Mouse (Mus musculus) CH12.LX (cell line): ENCODE results near the gene Cldn14. TPM values are rescaled to one million over a fixed set of nuclear protein-coding genes. Genes with fewer than 3 reads are reported as not detected.

ENCODE experiments used
- DNase-seq: peaks from one replicate; pipeline ENCODE4 v3.0.0-alpha.2; 2013; ENCODE audit errors: extremely low read depth
- H3K27ac ChIP-seq: 2 replicates; pipeline ENCODE4 v1.5.1; 2012; ENCODE audit warnings: low read depth, mild to moderate bottlenecking, control low read depth, moderate library complexity; ENCODE audit not compliant: insufficient read depth
- H3K27me3 ChIP-seq: replicated peaks from 2 replicates; pipeline ENCODE3; 2012; ENCODE audit warnings: inconsistent platforms
- H3K36me3 ChIP-seq, 2 experiments: replicated peaks in 1 of 2; 2 replicates each; pipeline versions ENCODE3 to v1.6.1; 2012; ENCODE audit warnings: inconsistent platforms in 1 of 2, low read length in 1 of 2, mild to moderate bottlenecking in 1 of 2, mixed read lengths in 1 of 2, moderate library complexity in 1 of 2; ENCODE audit not compliant: control insufficient read depth in 1 of 2, insufficient read depth in 1 of 2
- H3K4me1 ChIP-seq, 2 experiments: 2 replicates each; pipeline ENCODE4 v1.6.1; 2012; ENCODE audit warnings: inconsistent platforms in 1 of 2, moderate library complexity in 1 of 2; ENCODE audit not compliant: insufficient read depth in 2 of 2, control insufficient read depth in 1 of 2
- H3K4me2 ChIP-seq: 2 replicates; pipeline ENCODE4 v1.6.1; 2012; ENCODE audit warnings: low read depth, mild to moderate bottlenecking, control low read depth; ENCODE audit not compliant: poor library complexity, insufficient read depth, severe bottlenecking
- H3K4me3 ChIP-seq, 3 experiments: fragments of 150-350 bp in 1 of 3; sonication (generic) in 1 of 3; replicated peaks in 1 of 3; 2 replicates each; pipeline versions ENCODE3 to v1.5.1; 2011 to 2012; ENCODE audit warnings: low read depth in 2 of 3, low read length in 2 of 3, mild to moderate bottlenecking in 2 of 3, moderate library complexity in 2 of 3, control low read depth in 1 of 3, improper control_type of control experiment in 1 of 3, inconsistent platforms in 1 of 3, mixed read lengths in 1 of 3; ENCODE audit not compliant: poor library complexity in 1 of 3
- H3K79me2 ChIP-seq: replicated peaks from 2 replicates; pipeline ENCODE4 v1.6.1; 2012; ENCODE audit warnings: mild to moderate bottlenecking, moderate library complexity; ENCODE audit not compliant: control insufficient read depth, poor library complexity, insufficient read depth, severe bottlenecking; ENCODE audit errors: extremely low read depth
- H3K9ac ChIP-seq: 2 replicates; pipeline ENCODE4 v1.6.1; 2012; ENCODE audit warnings: low read depth, mild to moderate bottlenecking, control low read depth, moderate library complexity; ENCODE audit not compliant: insufficient read depth
- H3K9me3 ChIP-seq: replicated peaks from 2 replicates; pipeline ENCODE3; 2012; ENCODE audit warnings: low read length, inconsistent platforms, mixed read lengths
- BHLHE40 ChIP-seq: IDR thresholded peaks from 2 replicates; pipeline ENCODE4 v1.6.1; 2011; ENCODE audit warnings: mild to moderate bottlenecking, low read depth, low read length, improper control_type of control experiment
- CHD1 ChIP-seq: IDR thresholded peaks from 2 replicates; pipeline ENCODE4 v1.6.1; 2012; ENCODE audit warnings: low read depth, low read length, improper control_type of control experiment, inconsistent platforms
- E2F4 ChIP-seq: IDR thresholded peaks from 2 replicates; pipeline ENCODE4 v1.6.1; 2011; ENCODE audit warnings: low read depth, low read length, improper control_type of control experiment; ENCODE audit not compliant: insufficient replicate concordance
- GABPA ChIP-seq: IDR thresholded peaks from 2 replicates; pipeline ENCODE4 v1.6.1; 2012; ENCODE audit warnings: low read depth, low read length, improper control_type of control experiment, inconsistent platforms; ENCODE audit not compliant: insufficient replicate concordance
- JUN ChIP-seq: IDR thresholded peaks from 2 replicates; pipeline ENCODE4 v1.6.1; 2011; ENCODE audit warnings: low read depth, mild to moderate bottlenecking, low read length, improper control_type of control experiment, moderate library complexity; ENCODE audit not compliant: insufficient read depth
- JUND ChIP-seq: conservative IDR thresholded peaks from 2 replicates; pipeline ENCODE4 v1.6.1; 2011; ENCODE audit warnings: low read depth, low read length, improper control_type of control experiment
- KAT2A ChIP-seq: IDR thresholded peaks from 2 replicates; pipeline ENCODE4 v1.6.1; 2012; ENCODE audit warnings: low read length, improper control_type of control experiment, inconsistent platforms; ENCODE audit not compliant: insufficient replicate concordance
- MAFK ChIP-seq: IDR thresholded peaks from 2 replicates; pipeline ENCODE4 v1.6.1; 2011; ENCODE audit warnings: low read length, improper control_type of control experiment; ENCODE audit not compliant: insufficient replicate concordance
- MAZ ChIP-seq: IDR thresholded peaks from 2 replicates; pipeline ENCODE4 v1.6.1; 2012; ENCODE audit warnings: low read depth, mild to moderate bottlenecking, inconsistent platforms, low read length, improper control_type of control experiment, moderate library complexity
- MXI1 ChIP-seq: IDR thresholded peaks from 2 replicates; pipeline ENCODE4 v1.6.1; 2011; ENCODE audit warnings: mild to moderate bottlenecking, low read depth, low read length, improper control_type of control experiment
- NRF1 ChIP-seq: IDR thresholded peaks from 2 replicates; pipeline ENCODE4 v1.6.1; 2014; ENCODE audit warnings: low read depth, mild to moderate bottlenecking, inconsistent platforms, low read length, improper control_type of control experiment, moderate library complexity
- PAX5 ChIP-seq: IDR thresholded peaks from 2 replicates; pipeline ENCODE4 v1.6.1; 2012; ENCODE audit warnings: low read length, inconsistent platforms, mixed read lengths
- POLR2A ChIP-seq: IDR thresholded peaks from 2 replicates; pipeline ENCODE4 v1.6.1; 2011; ENCODE audit warnings: low read depth, mild to moderate bottlenecking, improper control_type of control experiment, low read length
- RAD21 ChIP-seq: IDR thresholded peaks from 2 replicates; pipeline ENCODE4 v1.6.1; 2011; ENCODE audit warnings: low read depth, mild to moderate bottlenecking, low read length, improper control_type of control experiment, moderate library complexity
- SIN3A ChIP-seq: IDR thresholded peaks from 2 replicates; pipeline ENCODE4 v1.6.1; 2012; ENCODE audit warnings: low read length, improper control_type of control experiment, inconsistent platforms
- SMC3 ChIP-seq: IDR thresholded peaks from 2 replicates; pipeline ENCODE4 v1.6.1; 2011; ENCODE audit warnings: low read depth, low read length, improper control_type of control experiment
- TBP ChIP-seq: conservative IDR thresholded peaks from 2 replicates; pipeline ENCODE4 v1.6.1; 2011; ENCODE audit warnings: low read depth, low read length, improper control_type of control experiment
- USF1 ChIP-seq: IDR thresholded peaks from 2 replicates; pipeline ENCODE4 v1.6.1; 2014; ENCODE audit warnings: low read depth, mild to moderate bottlenecking, inconsistent platforms, low read length, improper control_type of control experiment
- USF2 ChIP-seq: conservative IDR thresholded peaks from 2 replicates; pipeline ENCODE4 v1.6.1; 2011; ENCODE audit warnings: low read depth, low read length, improper control_type of control experiment
- ZKSCAN1 ChIP-seq: IDR thresholded peaks from 2 replicates; pipeline ENCODE4 v1.6.1; 2012; ENCODE audit warnings: low read depth, inconsistent platforms, low read length, improper control_type of control experiment, borderline replicate concordance
- ZMIZ1 ChIP-seq: IDR thresholded peaks from 2 replicates; pipeline ENCODE4 v1.6.1; 2012; ENCODE audit warnings: low read depth, mild to moderate bottlenecking, inconsistent platforms, low read length, improper control_type of control experiment
- dilution Hi-C: fragments of 300-500 bp; cut with MboI; formaldehyde crosslinking; loops from 2 replicates; pipeline ENCODE4 v1.14.3; 2020; ENCODE audit warnings: low sequenced_read_pairs; ENCODE audit not compliant: extremely low pct_unique_long_range_greater_than_20kb, extremely low pct_ligation_motif_present
- in situ Hi-C: fragments of 300-500 bp; cut with MboI; formaldehyde crosslinking; loops from 3 replicates; pipeline ENCODE4 v1.14.3; 2019; ENCODE audit warnings: low sequenced_read_pairs, low pct_ligation_motif_present, low pct_unique_long_range_greater_than_20kb, mixed read lengths
- polyA plus RNA-seq: library from polyadenylated mRNA; unstranded; fragments of >175 nt; gene quantifications from 2 replicates; pipeline ENCODE4 v1.2.1, GENCODE M21; 2012; ENCODE audit warnings: low read depth; ENCODE audit not compliant: insufficient read length
- total RNA-seq, 2 experiments: library from RNA; depleted of rRNA; stranded (reverse); fragments of 300-350 nt in 1 of 2; fragments of >200 nt in 1 of 2; gene quantifications; 2 replicates each; pipeline ENCODE4 v1.2.3; 2012 to 2014

Gene Cldn14
- total and polyA plus RNA-seq, 3 experiments: 0.15 to 0.25 (median 0.21) TPM

DNA sequence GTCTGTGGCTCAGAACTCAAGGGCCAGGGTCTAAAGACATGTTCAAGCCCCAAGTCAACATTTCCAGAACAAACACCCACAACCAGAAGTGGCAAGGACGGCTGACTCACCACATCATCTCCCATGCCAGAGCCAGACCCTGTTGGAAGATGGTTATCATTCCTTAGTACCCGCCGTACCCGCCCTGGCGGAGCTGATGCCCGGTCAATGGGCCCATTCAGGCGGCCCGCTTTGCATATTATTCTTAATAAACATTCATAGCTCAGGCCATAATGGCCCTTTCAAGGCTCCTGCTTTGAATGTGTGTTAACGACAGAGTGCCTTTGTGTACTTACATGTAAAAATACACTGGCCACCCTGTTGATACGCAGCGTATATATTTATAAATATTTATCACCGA lies 46.5 kb upstream of the Cldn14 start:
- no peaks in the 10 kb centered on the region for H3K79me2 ChIP-seq
- TF ChIP-seq POLR2A (no peak), SIN3A (no peak), ZKSCAN1 (no peak), E2F4 (no peak), SMC3 (no peak), ZMIZ1 (no peak), NRF1 (no peak), MAZ (no peak), TBP (no peak), USF1 (no peak), MXI1 (no peak), BHLHE40 (no peak), RAD21 (no peak), MAFK (no peak), PAX5 (no peak)
- peaks cover 2% of the 10 kb centered on the region for H3K9me3 ChIP-seq
- no peak overlapping the region for H3K9ac ChIP-seq
- H3K4me3 ChIP-seq: no peak overlapping the region
- dilution Hi-C loops (no loop called here), in situ Hi-C loops (no loop called here)
- no peaks in the 10 kb centered on the region for H3K27me3 ChIP-seq
- H3K4me1 ChIP-seq: peaks cover 3 to 10% of the 10 kb centered on the region in 2 experiments; a peak in 3 of 4 replicates
- no peaks in the 10 kb centered on the region for H3K36me3 ChIP-seq
- no peak overlapping the region for H3K4me2 ChIP-seq
- DNase-seq: no peak
- no peak overlapping the region for H3K27ac ChIP-seq

DNA sequence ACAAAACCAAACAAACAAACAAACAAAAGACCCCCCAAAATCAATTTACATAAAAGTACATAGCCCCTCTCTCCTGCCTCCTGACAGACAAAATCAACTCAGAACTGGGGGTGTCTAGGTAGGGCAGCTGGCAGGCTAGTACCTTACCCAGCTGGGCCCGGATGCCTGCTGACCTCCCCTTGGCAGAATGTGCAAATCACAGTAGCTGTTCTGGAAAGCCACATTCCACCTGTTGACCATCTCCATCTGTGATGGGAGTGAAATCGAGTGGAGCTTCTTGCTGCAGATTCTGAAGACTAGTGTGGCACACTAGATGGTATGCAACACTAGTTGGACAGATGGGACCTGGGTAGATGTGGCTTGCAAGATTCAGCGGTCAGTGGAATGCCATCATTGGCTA lies 41.7 kb upstream of the Cldn14 start:
- peaks cover 0 to 13% of the 10 kb centered on the region in 2 experiments; a peak in 2 of 4 replicates for H3K4me1 ChIP-seq
- dilution Hi-C loops (no loop called here), in situ Hi-C loops (no loop called here)
- no peak for TF ChIP-seq MAFK
- TF ChIP-seq JUND: no peak
- TF ChIP-seq GABPA: no peak
- TF ChIP-seq KAT2A: no peak
- no peak for TF ChIP-seq ZMIZ1
- TF ChIP-seq JUN: no peak
- TF ChIP-seq USF2: no peak
- TF ChIP-seq TBP: no peak
- TF ChIP-seq CHD1: no peak
- no peak for DNase-seq
- no peaks in the 10 kb centered on the region for H3K27me3 ChIP-seq
- no peak overlapping the region for H3K27ac ChIP-seq
- no peak overlapping the region for H3K9ac ChIP-seq
- no peak overlapping the region for H3K4me2 ChIP-seq
- no peak overlapping the region for H3K4me3 ChIP-seq
- H3K9me3 ChIP-seq: no peaks in the 10 kb centered on the region
- no peaks in the 10 kb centered on the region for H3K36me3 ChIP-seq
- H3K79me2 ChIP-seq: no peaks in the 10 kb centered on the region
